Mouse (Mus musculus): ENCODE data around the gene Vsig2. TPM values are rescaled to one million over a fixed set of nuclear protein-coding genes. Genes with fewer than 3 reads are reported as not detected.

The Vsig2 gene
- polyA plus RNA-seq, 1 experiment from 2014 or later: not detected

DNA sequence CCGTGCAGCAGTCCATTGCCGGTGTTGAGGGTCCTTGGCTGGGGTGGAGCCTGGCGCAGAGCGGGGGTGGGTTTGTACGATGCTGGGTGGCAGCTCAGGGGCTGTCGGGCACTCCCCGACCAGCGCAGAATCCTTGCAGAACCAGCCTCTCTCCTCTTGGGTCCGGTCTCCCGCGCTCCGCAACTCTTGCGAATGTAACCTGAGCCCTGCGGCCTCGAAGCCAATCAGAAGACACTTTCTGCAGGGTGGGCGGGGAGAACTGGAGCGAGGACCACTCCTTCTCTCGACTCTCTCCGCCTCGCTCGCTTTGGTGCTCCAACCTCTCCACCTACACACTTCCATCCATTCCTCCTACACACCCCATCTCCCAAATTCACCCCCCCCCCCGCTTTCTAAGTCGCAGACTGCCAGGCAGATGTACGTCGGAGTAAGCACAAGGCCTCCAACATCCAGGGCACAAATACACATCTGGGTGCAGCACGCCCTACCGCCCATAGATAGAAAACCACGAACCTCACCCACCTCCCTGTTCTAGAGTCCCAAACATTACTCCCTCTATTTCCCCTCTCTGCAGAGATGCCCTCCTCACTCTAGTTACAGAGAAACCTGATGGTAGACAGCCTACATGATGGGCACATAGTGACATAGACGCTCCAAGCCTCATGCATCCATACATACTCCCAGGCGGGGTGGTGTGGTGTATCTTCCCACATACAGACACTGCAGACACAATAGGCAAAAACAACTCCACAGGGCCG lies 13.7 kb downstream of the Vsig2 start, which contains the start of gene Nrgn:
Nrgn (minus strand) TSS at position 369 of the 758 bp plus-strand sequence.
- DNase-seq (ENCODE audit: low spot score): peak; percentile 87
- peaks cover 45% of the 10 kb centered on the region for H3K27me3 ChIP-seq (ENCODE audit: control insufficient read depth, insufficient read depth, low read length)
- no peaks in the 10 kb centered on the region for H3K36me3 ChIP-seq (ENCODE audit: control insufficient read depth, insufficient read depth, low read length)
- peak within 1 kb of the TSS; percentile 18; the same call in 1 of the 2 replicates for H3K9ac ChIP-seq (ENCODE audit: low read length)
- no peak within 1 kb of the TSS for H3K27ac ChIP-seq (ENCODE audit: low read depth, low read length)
- peak within 1 kb of the TSS; percentile 36 for H3K4me3 ChIP-seq (ENCODE audit: low read depth, low read length)
- 7% methylated on average over 31 of the region's 31 CpGs for WGBS
- H3K4me2 ChIP-seq (ENCODE audit: low read depth): peak within 1 kb of the TSS; percentile 73
- 0 out of 2 replicates have a peak, but pooled peaks cover 6% of the 10 kb centered on the region for H3K4me1 ChIP-seq (ENCODE audit: control insufficient read depth, insufficient read depth, low read length)
- ATAC-seq (ENCODE audit: insufficient read depth, low FRiP score, low TSS enrichment): peak; percentile 93
- H3K9me3 ChIP-seq (ENCODE audit: control insufficient read depth, low read length): no peaks in the 10 kb centered on the region

DNA sequence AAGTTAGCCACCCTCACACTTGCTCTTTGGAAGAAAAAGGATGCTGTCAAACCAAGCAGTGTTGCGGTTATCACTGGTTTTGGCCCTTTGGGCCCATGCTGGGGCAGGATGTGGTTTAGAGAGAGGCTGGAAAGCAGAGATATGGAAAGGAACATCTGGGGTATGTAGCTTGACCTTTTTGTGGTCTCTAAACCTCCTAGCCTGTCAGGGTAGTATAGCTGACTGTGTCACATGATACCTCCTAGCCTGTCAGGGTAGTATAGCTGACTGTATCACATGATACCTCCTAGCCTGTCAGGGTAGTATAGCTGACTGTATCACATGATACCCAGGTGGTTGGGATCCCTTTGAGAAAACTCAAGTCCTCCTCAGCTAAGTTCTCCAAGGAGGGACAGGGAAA lies 15.2 kb downstream of the Vsig2 start:
- no peak for ATAC-seq (ENCODE audit: insufficient read depth, low FRiP score, low TSS enrichment)
- H3K27ac ChIP-seq (ENCODE audit: low read depth, low read length): no peak overlapping the region
- 0 out of 2 replicates have a peak, but pooled peaks cover 6% of the 10 kb centered on the region for H3K4me1 ChIP-seq (ENCODE audit: control insufficient read depth, insufficient read depth, low read length)
- WGBS: 84% methylated on average over 1 of the region's 1 CpGs
- no peak overlapping the region for H3K4me2 ChIP-seq (ENCODE audit: low read depth)
- no peaks in the 10 kb centered on the region for H3K36me3 ChIP-seq (ENCODE audit: control insufficient read depth, insufficient read depth, low read length)
- no peak overlapping the region for H3K4me3 ChIP-seq (ENCODE audit: low read depth, low read length)
- no peaks in the 10 kb centered on the region for H3K9me3 ChIP-seq (ENCODE audit: control insufficient read depth, low read length)
- DNase-seq (ENCODE audit: low spot score): no peak
- peaks cover 40% of the 10 kb centered on the region for H3K27me3 ChIP-seq (ENCODE audit: control insufficient read depth, insufficient read depth, low read length)
- no peak overlapping the region for H3K9ac ChIP-seq (ENCODE audit: low read length)

GRCm38 (mm10) chr9:37554838-37555748 lies 16.0 kb downstream of the Vsig2 start, which contains the start of gene Siae:
Gene Siae, plus strand, starts transcription at chr9:37555698.
- no peak within 1 kb of the TSS for H3K4me3 ChIP-seq (ENCODE audit: low read depth, low read length)
- H3K4me1 ChIP-seq (ENCODE audit: control insufficient read depth, insufficient read depth, low read length): 0 out of 2 replicates have a peak, but pooled peaks cover 6% of the 10 kb centered on the region
- no peaks in the 10 kb centered on the region for H3K36me3 ChIP-seq (ENCODE audit: control insufficient read depth, insufficient read depth, low read length)
- ATAC-seq (ENCODE audit: insufficient read depth, low FRiP score, low TSS enrichment) (no peak), DNase-seq (ENCODE audit: low spot score) (no peak)
- peaks cover 32% of the 10 kb centered on the region for H3K27me3 ChIP-seq (ENCODE audit: control insufficient read depth, insufficient read depth, low read length)
- H3K9ac ChIP-seq (ENCODE audit: low read length): no peak within 1 kb of the TSS
- no peak within 1 kb of the TSS for H3K4me2 ChIP-seq (ENCODE audit: low read depth)
- 35% methylated on average over 7 of the region's 7 CpGs for WGBS
- H3K27ac ChIP-seq (ENCODE audit: low read depth, low read length): no peak within 1 kb of the TSS
- H3K9me3 ChIP-seq (ENCODE audit: control insufficient read depth, low read length): no peaks in the 10 kb centered on the region

GRCm38 (mm10) chr9:37556366-37556765 lies 17.3 kb downstream of the Vsig2 start:
- no peak overlapping the region for H3K9ac ChIP-seq (ENCODE audit: low read length)
- peaks cover 19% of the 10 kb centered on the region for H3K27me3 ChIP-seq (ENCODE audit: control insufficient read depth, insufficient read depth, low read length)
- H3K9me3 ChIP-seq (ENCODE audit: control insufficient read depth, low read length): no peaks in the 10 kb centered on the region
- H3K4me3 ChIP-seq (ENCODE audit: low read depth, low read length): no peak overlapping the region
- H3K27ac ChIP-seq (ENCODE audit: low read depth, low read length): no peak overlapping the region
- no peak overlapping the region for H3K4me2 ChIP-seq (ENCODE audit: low read depth)
- DNase-seq (ENCODE audit: low spot score) (no peak), ATAC-seq (ENCODE audit: insufficient read depth, low FRiP score, low TSS enrichment) (no peak)
- H3K36me3 ChIP-seq (ENCODE audit: control insufficient read depth, insufficient read depth, low read length): no peaks in the 10 kb centered on the region
- 0 out of 2 replicates have a peak, but pooled peaks cover 6% of the 10 kb centered on the region for H3K4me1 ChIP-seq (ENCODE audit: control insufficient read depth, insufficient read depth, low read length)
- 75% methylated on average over 3 of the region's 3 CpGs for WGBS

- no peak overlapping the region for H3K4me3 ChIP-seq (ENCODE audit: low read depth, low read length)
- no peak overlapping the region for H3K27ac ChIP-seq (ENCODE audit: low read depth, low read length)
- H3K27me3 ChIP-seq (ENCODE audit: control insufficient read depth, insufficient read depth, low read length): no peaks in the 10 kb centered on the region
- H3K4me1 ChIP-seq (ENCODE audit: control insufficient read depth, insufficient read depth, low read length): no peaks in the 10 kb centered on the region
- H3K36me3 ChIP-seq (ENCODE audit: control insufficient read depth, insufficient read depth, low read length): no peaks in the 10 kb centered on the region
- no peaks in the 10 kb centered on the region for H3K9me3 ChIP-seq (ENCODE audit: control insufficient read depth, low read length)
- DNase-seq (ENCODE audit: low spot score) (no peak), ATAC-seq (ENCODE audit: insufficient read depth, low FRiP score, low TSS enrichment) (no peak)
- H3K4me2 ChIP-seq (ENCODE audit: low read depth): no peak overlapping the region
- no peak overlapping the region for H3K9ac ChIP-seq (ENCODE audit: low read length)
- WGBS: 92% methylated on average over 2 of the region's 2 CpGs
Observed at GRCm38 (mm10) chr9:37560617-37561016, 21.6 kb downstream of the Vsig2 start.

- ATAC-seq (ENCODE audit: insufficient read depth, low FRiP score, low TSS enrichment) (no peak), DNase-seq (ENCODE audit: low spot score) (no peak)
- Histone ChIP-seq H3K27me3 (ENCODE audit: control insufficient read depth, insufficient read depth, low read length) (no peaks in the 10 kb centered on the region), H3K9me3 (ENCODE audit: control insufficient read depth, low read length) (no peaks in the 10 kb centered on the region), H3K4me2 (ENCODE audit: low read depth) (no peak overlapping the region), H3K36me3 (ENCODE audit: control insufficient read depth, insufficient read depth, low read length) (no peaks in the 10 kb centered on the region), H3K27ac (ENCODE audit: low read depth, low read length) (no peak overlapping the region), H3K9ac (ENCODE audit: low read length) (no peak overlapping the region), H3K4me1 (ENCODE audit: control insufficient read depth, insufficient read depth, low read length) (no peaks in the 10 kb centered on the region), H3K4me3 (ENCODE audit: low read depth, low read length) (no peak overlapping the region)
- 65% methylated on average over 1 of the region's 1 CpGs for WGBS
Observed at GRCm38 (mm10) chr9:37563805-37564204, 24.8 kb downstream of the Vsig2 start.

DNA sequence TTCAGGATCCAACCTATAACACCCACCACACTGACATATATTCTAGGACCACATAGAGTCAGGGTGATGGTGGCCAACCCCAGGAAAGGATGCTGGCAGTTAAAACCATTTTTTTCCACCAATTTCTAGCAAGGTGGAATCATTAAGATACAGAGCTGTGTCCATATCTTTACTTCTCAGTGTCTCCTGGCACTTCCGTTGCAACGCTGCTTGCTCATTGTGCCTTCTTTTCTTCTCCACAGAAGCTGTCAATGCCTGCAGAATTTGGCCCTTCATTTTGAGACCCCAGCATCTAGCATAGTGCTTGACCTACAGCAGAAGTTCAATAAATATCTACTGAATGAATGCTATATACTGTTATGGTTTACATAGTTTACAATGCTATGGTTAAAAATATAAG lies 28.0 kb downstream of the Vsig2 start:
- 86% methylated on average over 2 of the region's 2 CpGs for WGBS
- Histone ChIP-seq H3K9me3 (ENCODE audit: control insufficient read depth, low read length) (no peaks in the 10 kb centered on the region), H3K27ac (ENCODE audit: low read depth, low read length) (no peak overlapping the region), H3K36me3 (ENCODE audit: control insufficient read depth, insufficient read depth, low read length) (no peaks in the 10 kb centered on the region), H3K4me3 (ENCODE audit: low read depth, low read length) (no peak overlapping the region), H3K9ac (ENCODE audit: low read length) (no peak overlapping the region), H3K4me2 (ENCODE audit: low read depth) (no peak overlapping the region), H3K27me3 (ENCODE audit: control insufficient read depth, insufficient read depth, low read length) (no peaks in the 10 kb centered on the region), H3K4me1 (ENCODE audit: control insufficient read depth, insufficient read depth, low read length) (no peaks in the 10 kb centered on the region)
- ATAC-seq (ENCODE audit: insufficient read depth, low FRiP score, low TSS enrichment) (no peak), DNase-seq (ENCODE audit: low spot score) (no peak)

GRCm38 (mm10) chr9:37567454-37567853 lies 28.4 kb downstream of the Vsig2 start:
- ATAC-seq (ENCODE audit: insufficient read depth, low FRiP score, low TSS enrichment) (no peak), DNase-seq (ENCODE audit: low spot score) (no peak)
- Histone ChIP-seq H3K4me1 (ENCODE audit: control insufficient read depth, insufficient read depth, low read length) (no peaks in the 10 kb centered on the region), H3K36me3 (ENCODE audit: control insufficient read depth, insufficient read depth, low read length) (no peaks in the 10 kb centered on the region), H3K27me3 (ENCODE audit: control insufficient read depth, insufficient read depth, low read length) (no peaks in the 10 kb centered on the region), H3K4me3 (ENCODE audit: low read depth, low read length) (no peak overlapping the region), H3K9me3 (ENCODE audit: control insufficient read depth, low read length) (no peaks in the 10 kb centered on the region), H3K27ac (ENCODE audit: low read depth, low read length) (no peak overlapping the region), H3K4me2 (ENCODE audit: low read depth) (no peak overlapping the region), H3K9ac (ENCODE audit: low read length) (no peak overlapping the region)
- WGBS: 33% methylated on average over 5 of the region's 5 CpGs
